Mouse (Mus musculus) right cerebral cortex, postnatal 25 days (tissue): ENCODE results near the gene Hist2h2bb.
"Not testable (repeated sequence)": the region's sequence is repeated elsewhere in the genome, so short reads cannot be mapped to it uniquely, and the experiment has no call there.

Experiments
- DNase-seq: peaks from one replicate; pipeline ENCODE4 v3.0.0; 2022

Gene Hist2h2bb

DNA sequence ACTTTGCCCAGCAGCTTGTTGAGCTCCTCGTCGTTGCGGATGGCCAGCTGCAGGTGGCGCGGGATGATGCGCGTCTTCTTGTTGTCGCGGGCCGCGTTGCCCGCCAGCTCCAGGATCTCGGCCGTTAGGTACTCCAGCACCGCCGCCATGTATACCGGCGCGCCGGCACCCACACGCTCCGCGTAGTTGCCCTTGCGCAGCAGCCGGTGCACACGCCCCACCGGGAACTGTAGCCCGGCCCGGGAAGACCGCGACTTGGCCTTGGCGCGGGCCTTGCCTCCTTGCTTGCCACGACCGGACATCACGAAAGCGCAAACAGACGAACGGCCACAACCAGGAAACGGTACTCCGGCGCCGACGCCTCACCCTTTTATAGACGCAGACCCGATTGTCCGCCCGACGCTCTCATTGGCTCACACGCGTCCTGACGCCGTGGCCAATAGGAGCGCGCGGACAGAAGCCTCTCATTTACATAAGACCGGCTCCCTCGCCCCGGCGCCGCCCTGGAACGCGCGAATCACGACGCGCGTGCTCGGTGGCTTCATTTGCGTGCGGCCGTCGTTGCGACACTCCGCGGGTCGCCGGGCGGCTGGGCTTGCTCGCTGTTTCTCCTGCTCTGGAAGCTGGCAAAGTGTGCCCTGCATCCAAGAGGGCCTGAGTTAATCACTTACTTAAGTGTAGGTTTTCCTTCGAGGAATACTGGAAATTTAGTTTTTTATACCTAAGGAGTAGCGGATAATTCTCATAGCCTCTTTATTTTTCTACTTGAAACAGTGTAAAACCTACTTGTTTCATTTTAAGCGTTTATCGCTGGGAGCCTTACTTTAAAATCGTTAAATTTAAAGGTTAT is 29.4 kb upstream of the Hist2h2bb start, which contains the start of gene Hist2h2aa2:
Gene Hist2h2aa2 (minus strand): TSS at position 328 of the 850 bp plus-strand sequence.
- DNase-seq: peak; percentile 95

- no peak for DNase-seq
Observed at GRCm38 (mm10) chr3:96240799-96241197, 28.8 kb upstream of the Hist2h2bb start.

DNA sequence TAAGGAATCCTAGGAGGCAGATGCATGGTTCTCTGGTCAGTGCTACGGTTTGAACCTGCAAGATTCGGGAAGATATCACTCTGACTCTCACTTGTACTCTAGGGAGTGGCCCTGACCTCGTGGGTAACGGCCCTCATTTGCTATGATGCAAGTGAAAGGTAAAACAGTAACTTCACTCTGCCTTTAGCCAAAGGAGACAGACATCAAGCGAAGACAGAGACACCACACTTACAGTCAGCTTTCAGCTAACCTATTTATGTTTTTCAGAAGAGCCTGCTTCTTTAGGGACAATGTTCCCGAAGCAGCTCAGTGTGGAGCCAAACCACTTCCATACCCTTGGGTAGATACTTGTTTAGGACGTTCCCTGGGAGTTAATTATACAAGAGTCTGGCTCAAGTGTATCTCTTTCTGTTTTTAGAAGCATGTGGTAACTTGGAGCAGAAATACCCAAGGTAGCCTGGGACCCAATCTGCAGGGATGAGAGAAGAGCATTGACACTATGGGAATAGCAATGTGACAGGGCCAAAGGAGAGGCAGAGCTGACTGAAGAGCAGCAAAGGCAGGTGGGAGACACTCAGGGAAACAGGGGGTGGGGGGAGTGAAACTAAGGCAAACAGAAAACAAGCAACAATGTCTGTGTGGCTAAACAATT is 25.5 kb upstream of the Hist2h2bb start:
- no peak for DNase-seq

- DNase-seq: peak; percentile 87
Observed at GRCm38 (mm10) chr3:96245003-96245886, 24.3 kb upstream of the Hist2h2bb start, which contains the start of gene Hist2h2aa1. Hist2h2aa1 (plus strand) TSS chr3:96245497.

DNA sequence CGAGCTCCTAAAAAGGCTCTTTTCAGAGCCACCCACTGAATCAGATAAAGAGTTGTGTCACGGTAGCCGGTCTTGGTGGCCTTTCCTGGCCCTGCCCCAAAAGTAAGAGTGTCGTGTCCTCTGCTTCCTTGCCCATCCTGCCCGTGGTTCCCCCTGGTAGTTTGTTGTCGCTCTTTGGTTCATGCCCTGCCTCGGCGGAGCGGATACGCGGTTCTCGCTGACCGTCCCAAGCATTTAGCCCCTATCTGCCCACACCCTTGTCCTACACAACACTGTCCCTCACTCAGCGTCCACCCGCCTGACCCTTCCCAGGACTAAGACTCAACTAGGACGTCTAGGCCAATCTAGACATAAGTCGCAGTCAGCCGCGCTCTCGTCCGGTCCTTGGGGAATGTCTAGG is 23.5 kb upstream of the Hist2h2bb start:
- DNase-seq: not testable (repeated sequence)

DNA sequence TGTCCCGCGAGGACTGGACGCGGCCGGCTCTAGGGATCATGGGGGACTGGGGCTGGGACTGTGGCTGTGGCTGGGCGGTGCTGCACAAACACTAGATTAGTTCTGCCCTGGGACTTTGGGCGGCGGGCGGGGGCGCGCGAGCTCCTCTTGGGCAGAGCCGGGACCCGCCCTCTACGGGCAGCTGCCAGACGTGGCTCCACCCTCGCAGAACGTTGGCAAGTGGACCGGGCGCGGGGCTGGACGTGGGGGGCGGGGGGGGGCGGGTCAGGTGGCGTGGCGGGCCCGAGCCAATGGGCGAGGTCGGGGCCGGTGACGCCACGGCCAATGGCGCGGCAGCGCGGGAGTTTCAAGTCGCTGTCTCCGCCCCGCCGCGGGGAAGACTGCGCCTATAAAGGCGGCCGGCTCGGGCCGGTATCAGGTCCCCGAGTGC is 23.1 kb upstream of the Hist2h2bb start, which contains the start of gene Hist2h3c1:
Gene Hist2h3c1 (plus strand): TSS at position 259 of the 430 bp plus-strand sequence.
- DNase-seq: not testable (repeated sequence)

DNA sequence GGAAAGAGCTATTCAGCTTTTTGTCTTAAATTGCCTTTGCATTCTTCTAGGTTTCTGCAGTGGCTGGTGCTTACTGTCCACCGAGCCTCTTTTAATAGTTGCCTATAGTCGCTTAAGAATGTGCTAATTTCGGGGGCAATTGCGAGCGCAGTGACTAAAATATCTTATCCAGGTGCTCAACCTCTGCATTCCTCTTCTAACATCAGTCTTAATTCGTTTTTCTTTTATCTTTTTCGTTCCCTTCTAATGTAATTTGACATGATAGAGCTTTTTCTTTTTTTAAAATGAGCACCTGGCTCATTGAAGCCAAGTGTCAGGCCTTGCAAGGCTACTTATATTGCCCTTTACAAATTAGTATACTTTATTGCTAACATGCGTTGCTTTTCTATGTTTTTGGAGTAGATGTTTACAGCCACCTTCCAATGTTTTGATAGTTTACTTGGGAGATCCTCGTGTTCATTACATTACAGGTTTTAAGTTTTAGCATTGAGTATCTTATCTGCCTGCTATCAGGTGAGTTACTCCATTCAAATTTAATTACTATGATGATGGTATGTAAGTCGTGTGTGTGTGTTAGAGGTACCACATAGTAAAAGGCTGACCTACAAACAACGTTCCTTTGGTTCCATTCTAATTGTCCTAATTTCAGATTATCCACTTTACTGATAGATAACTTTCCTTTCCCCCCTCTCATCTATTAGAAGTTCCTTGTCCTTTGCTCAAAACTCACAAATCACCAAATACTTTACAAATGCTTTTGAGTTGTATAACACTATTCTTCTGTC is 22.0 kb upstream of the Hist2h2bb start:
- no peak for DNase-seq

- DNase-seq: no peak
Observed at GRCm38 (mm10) chr3:96248141-96249033, 21.2 kb upstream of the Hist2h2bb start.

GRCm38 (mm10) chr3:96249034-96249345 is 20.6 kb upstream of the Hist2h2bb start:
- no peak for DNase-seq

- no peak for DNase-seq
Observed at GRCm38 (mm10) chr3:96250890-96251289, 18.7 kb upstream of the Hist2h2bb start.

- no peak for DNase-seq
Observed at GRCm38 (mm10) chr3:96251787-96252186, 17.8 kb upstream of the Hist2h2bb start.

- no peak for DNase-seq
Observed at GRCm38 (mm10) chr3:96254683-96255355, 14.7 kb upstream of the Hist2h2bb start.

- no peak for DNase-seq
Observed at GRCm38 (mm10) chr3:96255926-96256593, 13.5 kb upstream of the Hist2h2bb start.

GRCm38 (mm10) chr3:96257190-96257589 is 12.4 kb upstream of the Hist2h2bb start:
- no peak for DNase-seq

DNA sequence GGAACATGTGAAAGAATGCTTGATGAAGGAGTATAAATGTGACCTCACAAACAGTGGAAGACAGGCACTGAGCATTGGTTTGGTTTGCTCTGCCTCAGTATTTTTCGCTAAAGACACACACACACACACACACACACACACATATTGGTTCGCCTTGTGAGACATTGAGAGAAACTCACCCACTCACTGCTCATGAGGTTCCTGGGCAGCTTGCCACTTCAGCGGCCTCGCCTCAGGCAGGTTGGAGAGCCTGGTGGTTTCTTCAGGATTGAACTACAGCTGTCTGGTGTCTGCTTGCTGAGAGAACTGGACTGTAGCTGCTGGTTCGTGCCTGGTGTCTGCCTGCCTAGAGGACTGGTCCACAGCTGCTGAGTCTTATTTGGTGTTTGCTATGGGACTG is 9.3 kb upstream of the Hist2h2bb start:
- no peak for DNase-seq

- no peak for DNase-seq
Observed at GRCm38 (mm10) chr3:96261623-96262022, 7.9 kb upstream of the Hist2h2bb start.

- peak; percentile 78 for DNase-seq
Observed at GRCm38 (mm10) chr3:96262216-96262875, 7.2 kb upstream of the Hist2h2bb start.

GRCm38 (mm10) chr3:96262979-96263550 is 6.5 kb upstream of the Hist2h2bb start, which contains the start of gene Hist2h4:
Hist2h4 (minus strand) TSS chr3:96263311.
- DNase-seq: peak; percentile 95
